Comparison of ENCODE assay signal across 24 mouse cellular contexts in the genomic region with DNA sequence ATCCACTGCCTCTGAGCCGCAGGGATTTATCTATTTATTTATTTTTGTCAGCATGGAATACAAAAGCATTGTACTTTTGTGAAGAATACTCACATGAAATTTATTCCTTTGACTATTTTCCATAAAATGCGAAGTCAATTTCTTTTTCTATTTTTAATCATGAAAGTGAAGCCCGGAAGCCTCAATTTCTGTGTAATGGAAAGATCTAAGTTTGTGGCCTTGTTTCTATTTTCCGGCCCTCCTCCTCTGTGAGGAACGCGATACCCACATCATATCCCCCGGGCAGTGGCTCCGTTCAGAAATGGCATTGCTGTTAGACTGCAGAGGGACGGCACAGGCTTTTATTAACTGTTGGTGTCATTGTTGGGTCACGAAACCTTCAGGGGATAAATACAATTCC. TPM values are rescaled to one million over a fixed set of nuclear protein-coding genes. Genes with fewer than 3 reads are reported as not detected.
DNase-seq lines count a peak whose midpoint lies in the region; ATAC-seq lines count a peak whose summit lies in the region.
"Had no signal": no experiment of that assay in that cellular context is flagged by ENCODE, and none has a peak within 500 bp of the region (broad histone marks: within the 10 kb centered on the region; RNA-seq: fewer than 3 reads in every experiment).

No protein-coding gene starts in this region.

- H3K4me1 ChIP-seq in embryonic facial prominence, embryonic 11.5 days (ENCODE audit: control insufficient read depth, insufficient read depth, low read length) = no peaks in the 10 kb centered on the region
- peaks cover 20% of the 10 kb centered on the region for H3K4me1 ChIP-seq in embryonic facial prominence, embryonic 10.5 days
- H3K4me1 ChIP-seq in hindbrain, embryonic 14.5 days (replicated peaks; ENCODE audit: control insufficient read depth, insufficient read depth, low read length) = 0 out of 2 replicates have a peak, but pooled peaks cover 5% of the 10 kb centered on the region
- no peaks in the 10 kb centered on the region for H3K4me1 ChIP-seq in hindbrain, embryonic 11.5 days (replicated peaks; ENCODE audit: control insufficient read depth, insufficient read depth, low read length)
- H3K4me1 ChIP-seq in midbrain, embryonic 14.5 days (ENCODE audit: control insufficient read depth, insufficient read depth, low read length) = peaks cover 5% of the 10 kb centered on the region; the same call in 1 of the 2 replicates
- peaks cover 4% of the 10 kb centered on the region; the same call in 1 of the 2 replicates for H3K4me1 ChIP-seq in midbrain, embryonic 16.5 days (ENCODE audit: control insufficient read depth, insufficient read depth, low read length)
- H3K4me1 ChIP-seq: heart, embryonic 15.5 days had no signal

- H3K4me2 ChIP-seq in embryonic facial prominence, embryonic 11.5 days (ENCODE audit: low read depth, low read length) = no peak overlapping the region
- no peak overlapping the region for H3K4me2 ChIP-seq in hindbrain, embryonic 14.5 days (replicated peaks)
- no peak overlapping the region for H3K4me2 ChIP-seq in hindbrain, embryonic 11.5 days (replicated peaks; ENCODE audit: low read depth, low read length)
- H3K4me2 ChIP-seq in midbrain, embryonic 14.5 days (ENCODE audit: low read length) = no peak overlapping the region
- H3K4me2 ChIP-seq in midbrain, embryonic 16.5 days (ENCODE audit: low read length) = no peak overlapping the region
- H3K4me2 ChIP-seq: embryonic facial prominence, embryonic 15.5 days; heart, embryonic 12.5 days; heart, embryonic 15.5 days; hindbrain, embryonic 15.5 days had no signal

- ATAC-seq in embryonic facial prominence, embryonic 11.5 days (replicated peaks; ENCODE audit: insufficient number of reproducible peaks, low FRiP score, low TSS enrichment, low read depth) = no peak; the same call in 1 of the 2 replicates
- no peak for ATAC-seq in hindbrain, embryonic 14.5 days (ENCODE audit: low FRiP score)
- no peak for ATAC-seq in hindbrain, embryonic 11.5 days (ENCODE audit: low FRiP score)
- ATAC-seq in midbrain, embryonic 14.5 days (ENCODE audit: low FRiP score, low TSS enrichment) = no peak
- no peak for ATAC-seq in midbrain, embryonic 16.5 days
- ATAC-seq: forebrain, embryonic 14.5 days; forebrain, postnatal 0 days; Patski had no signal

- no peak overlapping the region for H3K4me3 ChIP-seq in embryonic facial prominence, embryonic 11.5 days (ENCODE audit: low read depth, low read length)
- no peak overlapping the region for H3K4me3 ChIP-seq in embryonic facial prominence, embryonic 10.5 days
- no peak overlapping the region for H3K4me3 ChIP-seq in hindbrain, embryonic 14.5 days (replicated peaks; ENCODE audit: low read length)
- H3K4me3 ChIP-seq in hindbrain, embryonic 11.5 days (ENCODE audit: low read depth, low read length) = no peak overlapping the region
- H3K4me3 ChIP-seq in midbrain, embryonic 14.5 days (replicated peaks; ENCODE audit: low read depth, low read length) = no peak overlapping the region
- no peak overlapping the region for H3K4me3 ChIP-seq in midbrain, embryonic 16.5 days (ENCODE audit: low read depth, low read length)
- H3K4me3 ChIP-seq: embryonic facial prominence, embryonic 15.5 days; heart, embryonic 12.5 days; heart, embryonic 15.5 days; hindbrain, embryonic 10.5 days; hindbrain, embryonic 15.5 days had no signal

- no peaks in the 10 kb centered on the region for H3K27me3 ChIP-seq in embryonic facial prominence, embryonic 11.5 days (ENCODE audit: control insufficient read depth, insufficient read depth, low read length)
- no peaks in the 10 kb centered on the region for H3K27me3 ChIP-seq in embryonic facial prominence, embryonic 10.5 days (replicated peaks; ENCODE audit: low read depth, poor library complexity, severe bottlenecking)
- H3K27me3 ChIP-seq in hindbrain, embryonic 14.5 days (ENCODE audit: control insufficient read depth, insufficient read depth, low read length) = no peaks in the 10 kb centered on the region
- H3K27me3 ChIP-seq in hindbrain, embryonic 11.5 days (ENCODE audit: control insufficient read depth, insufficient read depth, low read length) = no peaks in the 10 kb centered on the region
- H3K27me3 ChIP-seq in midbrain, embryonic 14.5 days (ENCODE audit: control insufficient read depth, insufficient read depth, low read length) = no peaks in the 10 kb centered on the region
- no peaks in the 10 kb centered on the region for H3K27me3 ChIP-seq in midbrain, embryonic 16.5 days (ENCODE audit: control insufficient read depth, insufficient read depth, low read depth, low read length)
- H3K27me3 ChIP-seq: embryonic facial prominence, embryonic 15.5 days; heart, embryonic 12.5 days; heart, embryonic 15.5 days; hindbrain, embryonic 15.5 days; Patski had no signal

- H3K9ac ChIP-seq in embryonic facial prominence, embryonic 11.5 days (replicated peaks; ENCODE audit: low read length) = no peak overlapping the region
- no peak overlapping the region for H3K9ac ChIP-seq in hindbrain, embryonic 14.5 days
- H3K9ac ChIP-seq in hindbrain, embryonic 11.5 days (ENCODE audit: low read depth, low read length) = no peak overlapping the region
- H3K9ac ChIP-seq in midbrain, embryonic 14.5 days (replicated peaks; ENCODE audit: low read length) = no peak overlapping the region
- H3K9ac ChIP-seq in midbrain, embryonic 16.5 days (ENCODE audit: low read depth, low read length) = no peak overlapping the region
- H3K9ac ChIP-seq: embryonic facial prominence, embryonic 15.5 days; heart, embryonic 12.5 days; heart, embryonic 15.5 days; hindbrain, embryonic 15.5 days had no signal

- no peak overlapping the region for H3K27ac ChIP-seq in embryonic facial prominence, embryonic 11.5 days (replicated peaks; ENCODE audit: low read depth, low read length)
- no peak overlapping the region for H3K27ac ChIP-seq in embryonic facial prominence, embryonic 10.5 days (replicated peaks)
- H3K27ac ChIP-seq in hindbrain, embryonic 14.5 days = peak overlapping the region; percentile 35; the same call in 1 of the 2 replicates
- no peak overlapping the region for H3K27ac ChIP-seq in hindbrain, embryonic 11.5 days (ENCODE audit: low read depth, low read length)
- H3K27ac ChIP-seq in midbrain, embryonic 14.5 days (replicated peaks; ENCODE audit: low read depth, low read length) = no peak overlapping the region
- H3K27ac ChIP-seq in midbrain, embryonic 16.5 days (ENCODE audit: low read length) = no peak overlapping the region
- H3K27ac ChIP-seq: embryonic facial prominence, embryonic 15.5 days; heart, embryonic 15.5 days; hindbrain, embryonic 10.5 days; hindbrain, embryonic 15.5 days had no signal

- DNase-seq in embryonic facial prominence, embryonic 11.5 days (ENCODE audit: low spot score) = peak; percentile 27
- DNase-seq in embryonic facial prominence, embryonic 10.5 days (ENCODE audit: low spot score) = no peak
- DNase-seq in hindbrain, embryonic 14.5 days (ENCODE audit: low spot score) = no peak
- DNase-seq in hindbrain, embryonic 11.5 days (ENCODE audit: low spot score) = no peak
- peak; percentile 34 for DNase-seq in midbrain, embryonic 14.5 days
- DNase-seq in left cerebral cortex, adult 18-20 months (ENCODE audit: low spot score in 2 of 2) = no peak
- DNase-seq: adrenal gland, postnatal 10 days; adrenal gland, postnatal 36 days; cerebellum, adult 18-20 months; cerebellum, adult 9-10 months; cerebellum, postnatal 25 days; forebrain, postnatal 0 days; gastrocnemius, postnatal 25 days; heart, postnatal 10 days; heart, postnatal 36 days had no signal

- no peaks in the 10 kb centered on the region for H3K36me3 ChIP-seq in embryonic facial prominence, embryonic 11.5 days (replicated peaks; ENCODE audit: control insufficient read depth, insufficient read depth, low read depth, low read length)
- H3K36me3 ChIP-seq in embryonic facial prominence, embryonic 10.5 days (replicated peaks) = no peaks in the 10 kb centered on the region
- H3K36me3 ChIP-seq in hindbrain, embryonic 14.5 days (replicated peaks; ENCODE audit: control insufficient read depth, insufficient read depth) = no peaks in the 10 kb centered on the region
- H3K36me3 ChIP-seq in hindbrain, embryonic 11.5 days (ENCODE audit: control insufficient read depth, insufficient read depth, low read length) = no peaks in the 10 kb centered on the region
- H3K36me3 ChIP-seq in midbrain, embryonic 14.5 days (ENCODE audit: control insufficient read depth, insufficient read depth, low read length) = no peaks in the 10 kb centered on the region
- no peaks in the 10 kb centered on the region for H3K36me3 ChIP-seq in midbrain, embryonic 16.5 days (ENCODE audit: control insufficient read depth, insufficient read depth, low read length)
- H3K36me3 ChIP-seq: embryonic facial prominence, embryonic 15.5 days; heart, embryonic 12.5 days; heart, embryonic 15.5 days; hindbrain, embryonic 10.5 days; hindbrain, embryonic 15.5 days had no signal

- 43% methylated on average over 10 of the region's 10 CpGs for WGBS in embryonic facial prominence, embryonic 11.5 days
- 60% methylated on average over 10 of the region's 10 CpGs for WGBS in embryonic facial prominence, embryonic 10.5 days
- 51% methylated on average over 10 of the region's 10 CpGs for WGBS in hindbrain, embryonic 14.5 days
- 58% methylated on average over 10 of the region's 10 CpGs for WGBS in hindbrain, embryonic 11.5 days
- 60% methylated on average over 10 of the region's 10 CpGs for WGBS in midbrain, embryonic 14.5 days
- WGBS in midbrain, embryonic 16.5 days = 47% methylated on average over 10 of the region's 10 CpGs

- H3K9me3 ChIP-seq in embryonic facial prominence, embryonic 11.5 days (replicated peaks; ENCODE audit: control insufficient read depth, low read length) = no peaks in the 10 kb centered on the region
- no peaks in the 10 kb centered on the region for H3K9me3 ChIP-seq in embryonic facial prominence, embryonic 10.5 days
- H3K9me3 ChIP-seq in hindbrain, embryonic 14.5 days (ENCODE audit: control insufficient read depth, low read length) = no peaks in the 10 kb centered on the region
- no peaks in the 10 kb centered on the region for H3K9me3 ChIP-seq in hindbrain, embryonic 11.5 days (ENCODE audit: control insufficient read depth, low read length)
- H3K9me3 ChIP-seq in midbrain, embryonic 14.5 days (ENCODE audit: control insufficient read depth, low read length) = no peaks in the 10 kb centered on the region
- no peaks in the 10 kb centered on the region for H3K9me3 ChIP-seq in midbrain, embryonic 16.5 days (replicated peaks; ENCODE audit: control insufficient read depth, low read length, poor library complexity, severe bottlenecking)
- H3K9me3 ChIP-seq: embryonic facial prominence, embryonic 15.5 days; G1E; heart, embryonic 12.5 days; heart, embryonic 15.5 days; hindbrain, embryonic 10.5 days; hindbrain, embryonic 15.5 days had no signal

RNA-seq across cellular contexts. Expression of a gene that starts 46.7 kb away (rescaled TPM):
- polyA plus RNA-seq in embryonic facial prominence, embryonic 11.5 days (2014; fragmentation: Nextera tagmentation; extraction: Ambion mirVana) = 42.8 and 43.4 TPM in 2 replicates
- 36.9 and 43.1 TPM in 2 replicates for polyA plus RNA-seq in embryonic facial prominence, embryonic 10.5 days (2016; fragmentation: Nextera tagmentation; extraction: Ambion mirVana)
- 120 and 128 TPM in 2 replicates for polyA plus RNA-seq in hindbrain, embryonic 14.5 days (2014; fragmentation: Nextera tagmentation; extraction: Ambion mirVana)
- 33.6 and 38.3 TPM in 2 replicates for polyA plus RNA-seq in hindbrain, embryonic 11.5 days (2014; fragmentation: Nextera tagmentation; extraction: Ambion mirVana)
- 118 and 146 TPM in 2 replicates for polyA plus RNA-seq in midbrain, embryonic 14.5 days (2014; fragmentation: Nextera tagmentation; extraction: Ambion mirVana)
- 155 and 178 TPM in 2 replicates for polyA plus RNA-seq in midbrain, embryonic 16.5 days (2015; fragmentation: Nextera tagmentation; extraction: Ambion mirVana)
- 10 to 100 TPM; 65.0 to 68.2 TPM for total RNA-seq in left cerebral cortex, adult 18-20 months (2021)

RNA-seq across cellular contexts. Expression of a gene that starts 52.5 kb away (rescaled TPM):
- 38.8 and 44.2 TPM in 2 replicates for polyA plus RNA-seq in embryonic facial prominence, embryonic 11.5 days (2014; fragmentation: Nextera tagmentation; extraction: Ambion mirVana)
- polyA plus RNA-seq in embryonic facial prominence, embryonic 10.5 days (2016; fragmentation: Nextera tagmentation; extraction: Ambion mirVana) = 30.8 and 34.0 TPM in 2 replicates
- polyA plus RNA-seq in hindbrain, embryonic 14.5 days (2014; fragmentation: Nextera tagmentation; extraction: Ambion mirVana) = 57.4 and 77.1 TPM in 2 replicates
- 39.0 and 48.9 TPM in 2 replicates for polyA plus RNA-seq in hindbrain, embryonic 11.5 days (2014; fragmentation: Nextera tagmentation; extraction: Ambion mirVana)
- polyA plus RNA-seq in midbrain, embryonic 14.5 days (2014; fragmentation: Nextera tagmentation; extraction: Ambion mirVana) = 55.4 and 70.5 TPM in 2 replicates
- 54.1 and 61.1 TPM in 2 replicates for polyA plus RNA-seq in midbrain, embryonic 16.5 days (2015; fragmentation: Nextera tagmentation; extraction: Ambion mirVana)
- 10 to 100 TPM; 50.1 to 51.4 TPM for total RNA-seq in left cerebral cortex, adult 18-20 months (2021)

Comparison
In these comparisons a context has a peak if more than half of its experiments do, and no peak if none do; other contexts are left out.
1. DNase-seq: peak in embryonic facial prominence, embryonic 11.5 days (single experiment) and midbrain, embryonic 14.5 days (single experiment); none in embryonic facial prominence, embryonic 10.5 days (single experiment), hindbrain, embryonic 14.5 days (single experiment), hindbrain, embryonic 11.5 days (single experiment) and left cerebral cortex, adult 18-20 months (0 of 2).